Mouse (Mus musculus) hindbrain, embryonic 10.5 days (tissue): ENCODE data around the gene Sp4. TPM values are rescaled to one million over a fixed set of nuclear protein-coding genes. Genes with fewer than 3 reads are reported as not detected.

Experiments used
- DNase-seq: peaks from one replicate; pipeline ENCODE4 v3.0.0-alpha.2; 2017; ENCODE audit warnings: low spot score
- H3K27ac ChIP-seq: fragments of 300-500 bp; sonication (generic); 2 replicates; pipeline ENCODE4 v1.5.1; 2016; ENCODE audit warnings: mild to moderate bottlenecking, moderate library complexity
- H3K27me3 ChIP-seq: fragments of 300-500 bp; sonication (generic); 2 replicates; pipeline ENCODE4 v1.6.1; 2016; ENCODE audit warnings: mild to moderate bottlenecking; ENCODE audit not compliant: poor library complexity, insufficient read depth, severe bottlenecking
- H3K36me3 ChIP-seq: fragments of 300-500 bp; sonication (generic); 2 replicates; pipeline ENCODE4 v1.6.1; 2016; ENCODE audit warnings: mild to moderate bottlenecking, moderate library complexity
- H3K4me1 ChIP-seq: fragments of 300-500 bp; sonication (generic); replicated peaks from 2 replicates; pipeline ENCODE4 v1.6.1; 2016; ENCODE audit warnings: mild to moderate bottlenecking
- H3K4me3 ChIP-seq: fragments of 300-500 bp; sonication (generic); 2 replicates; pipeline ENCODE4 v1.5.1; 2016; ENCODE audit warnings: mild to moderate bottlenecking, moderate library complexity
- H3K9me3 ChIP-seq: fragments of 300-500 bp; sonication (generic); 2 replicates; pipeline ENCODE4 v1.6.1; 2016; ENCODE audit warnings: mild to moderate bottlenecking, moderate library complexity
- WGBS: fragments of 180-500 bp; shearing (Covaris S2); methylation state at CpG from one replicate; pipeline ENCODE4 v1.1.7; 2016; 5-methylcytosine and 5-hydroxymethylcytosine counted together
- polyA plus RNA-seq: library from polyadenylated mRNA; unstranded; fragments of >200 nt; fragmentation: Nextera tagmentation; extraction: Ambion mirVana; gene quantifications from 2 replicates; pipeline ENCODE4 v1.2.1, GENCODE M21; 2016

The Sp4 gene
- polyA plus RNA-seq, 1 experiment from 2014 or later, result 10.8 TPM

DNA sequence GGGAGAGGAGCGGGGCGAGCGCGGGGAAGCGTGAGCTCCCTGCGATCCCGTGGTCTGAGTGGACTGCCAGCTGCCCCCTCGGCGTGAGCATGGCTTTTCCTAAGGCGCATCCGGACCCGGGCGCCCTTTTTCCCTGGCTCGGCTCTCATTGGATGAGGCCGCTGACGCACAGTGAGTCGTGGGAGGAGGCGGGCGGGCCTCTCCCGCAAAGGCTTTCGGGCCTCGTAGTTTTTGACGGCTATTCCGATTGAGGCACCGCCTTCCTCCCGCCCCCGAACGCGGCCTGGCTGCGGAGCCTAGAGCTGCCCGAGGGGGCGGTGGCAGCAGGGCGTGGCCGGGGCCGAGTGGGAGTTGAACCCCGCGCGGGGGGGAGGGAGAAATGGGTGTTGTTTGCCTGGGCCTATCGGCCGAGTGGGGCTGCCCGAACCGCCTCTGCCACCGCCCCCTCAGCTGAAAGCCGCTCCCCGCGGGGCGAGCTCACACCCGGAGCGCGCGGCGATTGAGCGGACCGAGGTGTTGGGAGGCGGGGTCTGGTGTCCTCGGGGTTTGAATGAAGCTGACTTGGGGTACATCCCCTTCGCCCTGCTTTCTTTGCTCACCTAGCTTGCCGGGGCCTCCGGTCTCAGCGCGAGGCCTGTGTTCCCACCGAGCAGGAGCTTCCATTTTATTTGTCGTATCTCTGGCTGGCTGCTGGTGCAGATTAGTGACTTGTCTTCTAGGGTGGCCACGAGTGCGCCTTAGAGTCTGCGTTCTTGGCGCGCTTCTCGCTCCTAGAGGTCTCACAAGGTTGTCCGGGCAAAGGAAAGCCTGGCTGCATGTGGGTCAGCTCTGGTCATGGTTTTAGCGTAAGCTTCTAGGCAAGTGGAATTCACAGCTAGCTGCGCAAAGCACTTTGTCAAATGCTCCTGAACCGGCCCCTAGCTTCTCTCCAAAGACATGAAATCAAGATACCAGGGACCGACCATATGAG is 911 bp upstream of the Sp4 start:
- H3K4me3 ChIP-seq, result peak overlapping the region; percentile 83
- peak; percentile 97 for DNase-seq
- peak overlapping the region; percentile 97 for H3K27ac ChIP-seq
- peaks cover 15% of the 10 kb centered on the region for H3K36me3 ChIP-seq
- H3K4me1 ChIP-seq, result peaks cover 41% of the 10 kb centered on the region
- under 1% methylated on average over 73 of the region's 74 CpGs for WGBS
- no peaks in the 10 kb centered on the region for H3K27me3 ChIP-seq
- no peaks in the 10 kb centered on the region for H3K9me3 ChIP-seq

DNA sequence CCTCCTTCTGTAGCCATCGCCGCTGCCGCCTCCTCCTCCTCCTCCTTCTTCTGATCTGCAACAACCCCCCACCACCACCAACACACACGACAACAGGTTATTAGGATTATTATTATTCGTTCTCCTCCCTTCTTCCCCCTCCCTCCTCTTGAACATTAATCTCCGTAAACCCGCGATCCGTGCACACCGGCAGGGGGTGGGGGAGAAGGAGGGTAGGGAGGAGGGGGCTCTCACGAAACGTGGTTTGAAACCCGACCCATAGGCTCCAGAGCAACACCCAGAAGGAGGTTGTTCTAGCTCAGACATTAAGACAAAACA is 527 bp downstream of the Sp4 start:
- H3K27ac ChIP-seq, result peak overlapping the region; percentile 97
- peak overlapping the region; percentile 83 for H3K4me3 ChIP-seq
- H3K27me3 ChIP-seq, result no peaks in the 10 kb centered on the region
- H3K36me3 ChIP-seq, result peaks cover 15% of the 10 kb centered on the region
- DNase-seq, result no peak
- H3K4me1 ChIP-seq, result peaks cover 50% of the 10 kb centered on the region
- WGBS, result under 1% methylated on average over 13 of the region's 13 CpGs
- no peaks in the 10 kb centered on the region for H3K9me3 ChIP-seq

DNA sequence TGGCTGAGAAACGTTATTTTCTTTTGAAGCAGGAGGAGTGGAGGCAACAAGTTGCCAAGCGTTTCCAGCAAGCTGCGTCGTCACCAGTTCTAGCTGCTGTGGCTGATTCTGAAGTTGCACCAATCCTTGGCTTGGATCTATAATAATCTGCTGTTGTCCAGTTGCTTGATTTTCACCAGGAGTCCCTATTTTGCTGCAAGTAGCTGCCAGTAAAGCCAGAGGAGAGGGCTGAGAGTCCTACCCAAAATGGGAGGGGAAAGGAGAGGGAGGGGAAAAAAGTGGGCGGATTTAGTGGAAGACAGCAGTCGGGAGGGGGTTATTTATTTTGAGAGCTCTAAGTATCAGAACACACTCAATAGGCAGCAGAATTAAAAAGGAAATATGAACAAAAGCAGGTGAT is 1.3 kb downstream of the Sp4 start:
- Histone ChIP-seq H3K4me1 (peaks cover 50% of the 10 kb centered on the region), H3K27me3 (no peaks in the 10 kb centered on the region), H3K27ac (peak overlapping the region; percentile 97), H3K36me3 (peaks cover 21% of the 10 kb centered on the region), H3K4me3 (peak overlapping the region; percentile 83), H3K9me3 (no peaks in the 10 kb centered on the region)
- 39% methylated on average over 6 of the region's 6 CpGs for WGBS
- no peak for DNase-seq

DNA sequence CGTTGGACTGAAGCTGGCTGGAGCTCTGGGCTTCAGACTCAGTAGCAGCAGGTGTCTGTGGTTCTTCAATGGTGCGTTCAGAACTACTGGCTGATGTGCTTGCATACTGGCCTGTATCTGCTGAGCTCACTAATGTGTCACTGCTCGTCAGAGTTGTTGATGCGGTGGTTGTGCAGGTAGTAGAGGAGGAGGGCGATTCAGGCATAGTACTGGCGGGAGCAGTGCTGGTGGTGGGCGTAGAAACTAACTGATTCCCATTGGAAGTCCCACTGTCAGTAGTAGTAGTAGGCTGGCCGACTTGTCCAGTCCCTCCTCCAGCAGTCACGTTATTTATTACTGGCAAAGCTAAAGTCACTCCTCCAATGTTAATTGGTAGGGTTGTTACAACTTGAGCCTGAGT is 2.1 kb downstream of the Sp4 start:
- peaks cover 50% of the 10 kb centered on the region for H3K4me1 ChIP-seq
- H3K27me3 ChIP-seq, result no peaks in the 10 kb centered on the region
- no peak overlapping the region for H3K4me3 ChIP-seq
- H3K36me3 ChIP-seq, result peaks cover 28% of the 10 kb centered on the region
- WGBS, result 87% methylated on average over 9 of the region's 9 CpGs
- H3K27ac ChIP-seq, result no peak overlapping the region
- H3K9me3 ChIP-seq, result no peaks in the 10 kb centered on the region
- no peak for DNase-seq

DNA sequence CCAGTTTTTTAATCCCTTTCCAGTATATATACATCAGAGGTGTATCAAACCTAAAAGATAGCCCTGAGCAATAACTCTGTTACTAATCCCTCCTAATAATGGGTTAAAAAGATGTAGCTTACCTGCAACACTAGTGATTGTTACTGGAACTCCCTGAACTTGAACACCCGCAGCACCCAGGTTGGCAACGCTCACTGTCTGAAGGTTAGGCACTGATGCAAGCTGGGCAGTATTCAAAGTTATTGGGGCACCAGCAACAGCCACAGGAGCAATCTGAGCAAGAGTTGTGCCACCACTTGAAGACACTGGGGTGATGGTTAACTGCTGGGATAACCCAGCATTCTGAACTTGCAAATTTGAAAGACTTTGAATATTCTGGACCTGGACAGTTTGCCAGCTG is 2.7 kb downstream of the Sp4 start:
- Histone ChIP-seq H3K4me3 (peak overlapping the region; percentile 26; the same call in 1 of the 2 replicates), H3K27me3 (no peaks in the 10 kb centered on the region), H3K4me1 (peaks cover 50% of the 10 kb centered on the region), H3K9me3 (no peaks in the 10 kb centered on the region), H3K27ac (no peak overlapping the region), H3K36me3 (peaks cover 31% of the 10 kb centered on the region)
- WGBS, result 90% methylated on average over 2 of the region's 2 CpGs
- DNase-seq, result no peak

DNA sequence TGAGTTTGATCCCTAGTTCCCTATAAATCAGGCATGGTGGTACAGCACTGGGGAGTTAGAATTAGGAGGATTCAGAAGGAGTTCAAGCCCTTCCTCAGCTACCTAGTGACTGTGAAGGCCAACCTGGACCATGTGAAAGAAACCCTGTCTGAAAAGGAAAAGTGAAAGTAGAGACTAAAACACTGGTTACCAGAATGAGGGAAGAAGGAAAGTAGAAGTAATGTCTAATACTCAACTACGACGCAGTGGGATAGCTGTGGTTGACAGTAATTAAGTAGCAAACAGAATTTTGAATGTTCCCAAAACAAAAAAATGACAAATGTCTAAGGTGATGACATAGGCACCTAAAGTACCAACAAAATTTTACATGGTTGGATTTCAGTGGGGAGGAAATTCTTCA is 5.0 kb downstream of the Sp4 start:
- DNase-seq, result no peak
- H3K27me3 ChIP-seq, result no peaks in the 10 kb centered on the region
- peaks cover 42% of the 10 kb centered on the region for H3K4me1 ChIP-seq
- no peak overlapping the region for H3K4me3 ChIP-seq
- WGBS, result 94% methylated on average over 2 of the region's 2 CpGs
- H3K36me3 ChIP-seq, result peaks cover 43% of the 10 kb centered on the region
- H3K27ac ChIP-seq, result no peak overlapping the region
- no peaks in the 10 kb centered on the region for H3K9me3 ChIP-seq

DNA sequence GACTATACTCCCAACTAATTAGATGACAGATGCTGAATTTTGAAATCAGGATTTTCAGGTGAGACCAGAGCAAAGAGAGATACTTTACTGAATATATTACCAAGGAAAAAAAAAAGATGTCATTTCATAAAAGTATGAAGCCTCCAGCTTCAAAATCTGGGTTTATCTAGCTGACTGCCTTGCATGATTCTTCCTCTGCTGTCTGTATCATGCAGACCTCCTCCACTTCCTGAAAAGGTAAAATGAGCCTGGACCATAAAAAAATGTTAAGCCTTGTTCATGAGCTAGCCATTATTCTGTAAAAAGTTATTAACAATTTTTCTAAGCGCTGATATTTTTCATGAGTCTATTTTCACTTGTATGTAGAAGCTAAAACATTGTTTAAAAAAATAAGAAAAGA is 5.4 kb downstream of the Sp4 start:
- no peak for DNase-seq
- Histone ChIP-seq H3K4me1 (peaks cover 42% of the 10 kb centered on the region), H3K27me3 (no peaks in the 10 kb centered on the region), H3K27ac (no peak overlapping the region), H3K4me3 (no peak overlapping the region), H3K36me3 (peaks cover 45% of the 10 kb centered on the region), H3K9me3 (no peaks in the 10 kb centered on the region)
- 96% methylated on average over 1 of the region's 1 CpGs for WGBS

DNA sequence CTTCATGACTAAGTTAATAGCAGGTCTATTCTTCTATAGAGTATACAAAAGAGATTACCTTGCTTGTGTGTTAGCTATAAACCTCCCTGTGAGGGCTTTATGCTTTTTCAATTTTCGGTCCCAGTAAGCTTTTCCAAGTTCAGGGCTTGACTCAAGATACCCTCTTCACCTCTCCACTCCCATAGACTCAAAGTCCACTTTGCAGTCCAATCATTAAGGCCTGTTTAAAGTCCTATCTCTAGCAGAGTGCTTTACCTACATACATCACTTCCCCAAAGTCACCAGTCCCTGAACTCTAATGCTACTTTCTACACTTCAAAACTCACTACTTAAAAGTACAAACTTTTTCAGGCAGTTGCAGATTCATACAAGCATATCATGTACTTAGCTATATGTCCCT is 12.3 kb downstream of the Sp4 start:
- 92% methylated on average over 1 of the region's 1 CpGs for WGBS
- Histone ChIP-seq H3K4me1 (no peaks in the 10 kb centered on the region), H3K27ac (no peak overlapping the region), H3K9me3 (no peaks in the 10 kb centered on the region), H3K27me3 (no peaks in the 10 kb centered on the region), H3K36me3 (peaks cover 15% of the 10 kb centered on the region; the same call in 1 of the 2 replicates), H3K4me3 (no peak overlapping the region)
- no peak for DNase-seq

DNA sequence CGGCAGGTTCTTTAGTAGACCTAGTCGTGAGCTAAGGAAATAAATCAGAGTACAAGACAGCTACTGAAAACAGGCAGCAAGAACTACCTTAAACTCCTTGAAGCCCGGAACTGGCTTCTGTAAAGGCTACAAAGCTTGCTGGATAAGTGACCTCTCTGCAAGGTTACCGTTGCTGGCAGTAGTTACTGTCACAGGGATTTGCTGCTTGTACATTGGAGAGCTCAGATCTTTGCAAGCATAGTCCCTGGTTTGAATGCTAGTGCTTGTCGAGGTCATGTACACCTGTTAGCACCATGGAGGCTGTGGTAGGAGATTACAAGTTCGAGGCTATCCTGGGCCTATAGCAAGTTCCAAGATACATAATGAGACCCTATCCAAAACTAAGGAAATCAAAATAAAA is 16.1 kb downstream of the Sp4 start:
- 0 out of 2 replicates have a peak, but pooled peaks cover 3% of the 10 kb centered on the region for H3K4me1 ChIP-seq
- H3K36me3 ChIP-seq, result no peaks in the 10 kb centered on the region
- H3K27me3 ChIP-seq, result no peaks in the 10 kb centered on the region
- no peak for DNase-seq
- 88% methylated on average over 6 of the region's 6 CpGs for WGBS
- no peak overlapping the region for H3K4me3 ChIP-seq
- no peaks in the 10 kb centered on the region for H3K9me3 ChIP-seq
- H3K27ac ChIP-seq, result no peak overlapping the region

DNA sequence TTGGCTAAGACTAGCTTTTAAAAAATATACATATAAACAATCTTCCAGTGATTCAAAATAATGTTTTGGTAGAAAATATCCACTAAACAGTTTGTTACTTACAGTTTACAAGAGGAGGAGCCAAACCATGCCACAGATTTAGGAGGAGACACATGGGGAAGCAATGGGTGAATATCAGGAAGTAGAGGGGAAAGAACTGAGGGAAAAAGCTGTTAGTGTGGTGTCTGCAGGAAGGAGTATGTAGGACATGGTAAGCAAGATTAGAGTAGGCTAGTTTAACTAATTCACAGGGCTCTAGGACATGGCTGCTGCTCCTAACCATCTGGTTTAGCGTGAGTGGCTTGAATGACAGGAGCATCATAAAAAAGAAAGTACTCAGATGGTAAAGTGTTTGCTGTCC is 19.3 kb downstream of the Sp4 start:
- Histone ChIP-seq H3K9me3 (no peaks in the 10 kb centered on the region), H3K27ac (no peak overlapping the region), H3K4me1 (0 out of 2 replicates have a peak, but pooled peaks cover 3% of the 10 kb centered on the region), H3K27me3 (no peaks in the 10 kb centered on the region), H3K36me3 (no peaks in the 10 kb centered on the region), H3K4me3 (no peak overlapping the region)
- WGBS, result 85% methylated on average over 1 of the region's 1 CpGs
- no peak for DNase-seq

DNA sequence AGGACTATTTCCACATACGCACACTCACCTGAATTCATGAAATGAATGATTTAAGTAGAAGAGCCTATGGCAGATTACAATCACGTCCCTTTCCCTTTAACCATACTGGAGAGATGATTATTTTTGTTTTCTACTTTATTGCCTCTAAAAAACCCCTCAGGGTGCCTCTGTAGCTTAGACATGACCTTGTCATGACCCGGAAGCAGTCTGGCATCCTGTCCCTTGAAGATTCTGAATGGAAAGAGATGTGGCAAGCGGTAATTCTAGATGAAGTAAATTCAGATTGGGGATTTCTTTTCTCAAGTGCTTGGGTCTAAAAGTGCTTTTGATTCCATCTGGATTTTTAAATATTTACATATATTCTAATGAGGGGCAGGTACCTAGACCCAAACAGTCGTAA is 24.9 kb downstream of the Sp4 start:
- Histone ChIP-seq H3K27ac (no peak overlapping the region), H3K9me3 (no peaks in the 10 kb centered on the region), H3K27me3 (no peaks in the 10 kb centered on the region), H3K36me3 (no peaks in the 10 kb centered on the region), H3K4me3 (no peak overlapping the region), H3K4me1 (0 out of 2 replicates have a peak, but pooled peaks cover 3% of the 10 kb centered on the region)
- 81% methylated on average over 5 of the region's 5 CpGs for WGBS
- DNase-seq, result no peak

DNA sequence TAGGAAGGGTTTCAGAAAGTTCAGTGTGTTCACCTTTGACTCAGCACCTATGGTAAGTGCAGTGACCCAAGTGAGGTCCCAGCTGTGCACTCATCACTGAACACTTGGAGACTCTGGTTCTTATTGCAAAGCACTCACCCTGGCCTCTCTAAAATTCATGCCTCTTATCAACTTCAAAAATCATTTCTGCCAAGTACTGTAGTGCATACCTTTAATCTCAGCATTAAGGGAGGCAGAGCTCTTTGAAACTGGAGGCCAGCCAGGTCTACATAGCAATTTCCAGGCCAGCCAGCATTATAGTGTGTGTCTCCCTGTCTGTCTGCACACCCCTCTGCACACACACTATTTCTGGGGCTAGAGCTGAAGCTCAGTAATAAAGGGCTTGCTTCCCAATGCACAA is 36.3 kb downstream of the Sp4 start:
- H3K27ac ChIP-seq, result no peak overlapping the region
- H3K36me3 ChIP-seq, result peaks cover 11% of the 10 kb centered on the region; the same call in 1 of the 2 replicates
- H3K27me3 ChIP-seq, result no peaks in the 10 kb centered on the region
- no peak overlapping the region for H3K4me3 ChIP-seq
- no peaks in the 10 kb centered on the region for H3K4me1 ChIP-seq
- no peaks in the 10 kb centered on the region for H3K9me3 ChIP-seq
- no peak for DNase-seq

DNA sequence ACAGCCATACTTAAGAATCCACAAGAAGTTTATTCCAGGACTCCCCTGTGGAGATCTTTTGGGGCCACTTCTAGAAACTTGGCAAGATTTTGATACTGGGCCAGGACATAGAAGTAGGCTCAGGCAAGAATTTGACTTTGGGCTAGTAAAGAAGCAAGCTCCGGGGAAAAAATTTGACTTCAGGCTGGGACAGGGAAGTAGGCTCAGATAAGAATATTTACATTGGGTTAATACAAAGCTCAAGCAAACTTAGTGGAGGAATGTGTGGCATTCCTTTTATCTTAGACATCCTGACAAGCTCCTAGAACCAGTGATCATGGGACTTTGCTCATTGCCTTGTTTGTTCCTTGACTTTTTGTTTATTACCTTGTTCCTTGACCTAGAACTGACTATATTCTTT is 37.4 kb downstream of the Sp4 start:
- DNase-seq, result no peak
- Histone ChIP-seq H3K9me3 (no peaks in the 10 kb centered on the region), H3K27ac (no peak overlapping the region), H3K4me1 (no peaks in the 10 kb centered on the region), H3K36me3 (peaks cover 11% of the 10 kb centered on the region; the same call in 1 of the 2 replicates), H3K27me3 (no peaks in the 10 kb centered on the region), H3K4me3 (no peak overlapping the region)
- 76% methylated on average over 1 of the region's 1 CpGs for WGBS
